Mouse (Mus musculus) cerebellum, adult 9-10 months (tissue): ENCODE results near the gene Tmigd3.

Experiments used
- DNase-seq: peaks from one replicate; pipeline ENCODE4 v3.0.0; 2022

The Tmigd3 gene

GRCm38 (mm10) chr3:105870558-105870957, at the start of gene Tmigd3, which contains the start of gene Adora3:
Tmigd3 (plus strand) TSS chr3:105870903.
Adora3 (plus strand) TSS chr3:105870858.
- no peak for DNase-seq

DNA sequence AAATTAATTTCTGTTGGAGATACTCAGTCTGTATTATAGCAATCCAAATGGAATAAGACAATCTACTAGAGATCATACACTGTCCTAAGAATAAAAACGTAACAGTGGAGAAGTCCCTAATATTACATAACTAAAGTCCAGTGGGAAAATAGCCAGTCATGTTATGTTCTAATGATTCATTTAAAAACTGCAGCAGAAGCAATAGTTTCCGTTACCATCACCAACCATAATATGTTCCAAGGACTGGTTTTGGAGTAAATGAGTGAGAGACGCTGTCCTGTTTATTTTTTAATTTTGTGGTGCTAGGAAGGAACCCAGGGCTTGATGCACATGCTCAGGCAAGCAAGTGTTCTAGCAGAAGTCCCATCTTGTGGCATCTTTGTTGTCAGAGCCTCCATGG, 49.2 kb upstream of the Tmigd3 start:
- DNase-seq = no peak

DNA sequence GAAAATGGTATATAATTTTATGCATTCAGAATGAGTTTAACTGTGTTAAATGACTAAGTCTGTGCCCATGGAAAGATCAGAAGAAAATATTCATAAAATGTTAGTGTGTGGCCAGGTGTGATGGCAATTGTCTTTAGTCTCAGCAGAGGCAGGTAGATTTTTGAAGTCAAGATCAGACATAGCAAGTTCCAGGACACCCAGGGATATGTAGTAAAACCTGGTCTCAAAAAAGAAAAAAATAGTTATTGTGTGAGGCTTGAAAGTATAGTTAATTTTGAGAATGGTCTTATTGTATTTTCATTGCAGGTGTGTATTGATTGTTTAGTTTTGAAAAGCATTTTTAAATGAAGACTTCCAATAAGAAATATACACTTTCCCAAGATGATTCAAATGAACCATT, 47.1 kb upstream of the Tmigd3 start:
- no peak for DNase-seq

GRCm38 (mm10) chr3:105824103-105824502, 46.6 kb upstream of the Tmigd3 start:
- no peak for DNase-seq

DNA sequence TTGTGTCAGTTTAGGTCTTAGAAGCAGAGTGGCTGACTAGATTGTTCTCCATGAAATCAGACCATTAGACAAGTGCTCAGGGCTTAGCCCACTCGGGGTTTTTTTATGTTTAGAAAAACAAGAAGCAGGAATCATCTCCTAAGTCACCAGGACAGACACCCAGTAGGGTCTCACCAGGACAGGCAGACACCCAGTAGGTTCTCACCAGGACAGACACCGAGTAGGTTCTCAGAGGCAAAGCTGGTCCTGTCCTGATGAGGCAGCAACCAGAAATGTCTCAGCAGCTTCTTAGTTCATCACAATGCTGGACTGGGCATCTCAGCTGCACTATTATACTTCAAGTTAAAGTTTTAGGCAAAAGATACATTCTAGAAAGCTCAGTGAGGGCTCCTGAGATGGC, 46.0 kb upstream of the Tmigd3 start:
- no peak for DNase-seq

DNA sequence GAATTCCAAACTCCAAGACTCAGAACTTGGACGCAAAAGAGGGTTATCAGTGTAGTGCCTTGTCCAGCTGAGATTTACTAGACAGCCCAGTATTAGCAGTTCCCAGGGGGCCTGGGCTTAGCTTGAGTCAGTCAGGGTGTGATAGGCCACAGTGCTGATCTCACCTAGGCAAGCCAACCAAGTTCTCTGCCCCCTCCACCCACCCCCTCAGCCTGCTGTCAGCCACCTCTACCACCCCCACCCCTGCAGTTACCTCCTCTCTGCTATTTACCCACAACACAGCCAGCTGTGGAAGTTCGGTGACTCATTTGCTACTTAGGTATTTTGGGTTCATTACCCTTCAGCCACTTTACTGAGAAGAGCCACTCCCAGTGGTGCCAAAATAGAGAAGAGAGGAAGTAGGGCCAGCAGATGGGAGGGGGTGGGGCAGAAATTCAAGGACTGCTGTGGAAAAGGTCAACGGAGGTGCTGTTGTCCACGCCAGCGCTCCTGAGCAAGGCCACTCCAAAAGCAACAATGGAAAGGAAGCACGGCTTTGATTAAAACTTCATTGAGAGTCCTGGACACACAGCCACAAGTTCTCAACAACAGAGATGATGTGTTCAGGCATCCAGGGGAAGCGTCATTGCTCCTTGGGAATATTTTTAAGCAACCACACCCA, 45.1 kb upstream of the Tmigd3 start:
- no peak for DNase-seq

GRCm38 (mm10) chr3:105831584-105831983, 39.1 kb upstream of the Tmigd3 start:
- DNase-seq = no peak

GRCm38 (mm10) chr3:105835875-105836274, 34.8 kb upstream of the Tmigd3 start:
- no peak for DNase-seq

- no peak for DNase-seq
Measured at GRCm38 (mm10) chr3:105836883-105837282, 33.8 kb upstream of the Tmigd3 start.

- DNase-seq = no peak
Measured at GRCm38 (mm10) chr3:105838655-105839054, 32.0 kb upstream of the Tmigd3 start.

- DNase-seq = no peak
Measured at GRCm38 (mm10) chr3:105839836-105840235, 30.9 kb upstream of the Tmigd3 start.

DNA sequence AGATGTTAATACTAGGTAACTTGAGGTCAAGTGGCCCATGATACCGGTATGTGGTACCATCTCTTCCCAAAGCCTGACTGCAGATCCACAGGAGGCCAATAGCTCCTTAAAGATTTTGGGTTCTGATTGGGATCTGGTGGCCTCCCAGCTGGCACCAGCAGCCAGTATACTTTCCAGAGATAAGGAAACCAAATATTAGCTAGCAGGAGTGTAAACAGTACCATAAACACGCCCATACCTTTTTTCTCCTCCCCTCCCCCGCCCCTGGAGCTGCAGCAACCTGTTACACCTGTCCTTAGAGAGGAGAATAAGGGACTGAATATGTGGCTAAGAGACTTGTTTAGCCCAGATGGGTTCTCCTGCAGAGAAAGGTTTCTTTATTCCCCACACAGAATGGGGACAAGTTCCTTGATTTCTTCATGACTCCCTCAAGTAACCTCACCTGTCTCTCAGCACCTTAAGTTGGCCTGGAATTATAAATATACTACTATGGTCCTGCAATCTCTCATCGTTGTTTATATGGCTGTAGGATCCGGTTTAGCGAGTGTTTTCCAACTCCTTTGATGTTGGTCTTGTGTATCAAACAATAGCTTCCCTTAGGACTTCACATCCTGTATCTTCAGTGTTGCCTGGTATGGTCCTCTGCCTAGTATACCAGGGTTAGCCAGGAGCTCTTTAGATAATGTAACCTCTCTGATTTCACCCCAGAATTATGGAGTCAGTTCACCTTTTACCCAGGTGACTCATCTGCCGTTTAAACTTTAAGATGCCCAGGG, 24.2 kb upstream of the Tmigd3 start:
- DNase-seq = no peak

DNA sequence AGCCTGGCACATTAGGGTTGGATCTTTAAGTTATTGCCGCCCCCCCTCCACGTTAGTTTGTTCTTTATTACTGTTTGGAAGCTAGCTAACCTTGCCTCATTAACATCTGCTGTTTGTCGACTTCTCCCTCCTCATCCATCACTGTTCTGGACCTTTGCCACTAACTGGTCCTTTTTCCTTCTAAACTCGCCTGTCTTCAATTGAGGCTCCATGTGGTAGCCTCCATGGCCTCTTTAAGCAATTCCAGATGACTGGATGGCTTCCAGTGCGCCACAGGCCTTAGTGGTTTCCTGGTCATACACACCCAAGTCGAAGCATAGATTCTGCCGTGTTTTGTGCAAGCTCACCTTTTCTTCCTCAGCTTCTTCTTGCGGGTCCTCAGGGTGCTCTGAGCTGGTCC, 16.9 kb upstream of the Tmigd3 start:
- no peak for DNase-seq

DNA sequence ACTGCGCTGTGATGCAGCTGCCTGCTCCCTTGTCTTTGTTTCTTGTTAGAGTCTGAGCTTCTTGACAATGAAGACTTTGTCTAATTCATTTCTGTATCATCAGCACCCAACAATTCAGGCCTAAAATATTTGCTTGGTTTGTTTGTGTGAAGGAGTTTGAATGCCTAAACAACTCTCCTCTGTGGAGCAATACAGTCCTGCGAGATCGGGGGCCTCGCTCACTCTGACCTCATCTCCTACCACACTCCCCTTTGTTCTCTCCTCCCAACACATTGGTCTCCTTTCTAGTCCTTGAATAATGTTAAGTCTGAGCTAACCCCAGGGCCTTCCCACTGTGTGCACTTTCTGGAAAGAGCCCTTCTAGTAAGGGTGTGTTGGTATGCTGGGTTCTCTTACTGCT, 15.9 kb upstream of the Tmigd3 start:
- DNase-seq = peak; percentile 6

- DNase-seq = no peak
Measured at GRCm38 (mm10) chr3:105857513-105857912, 13.2 kb upstream of the Tmigd3 start.

DNA sequence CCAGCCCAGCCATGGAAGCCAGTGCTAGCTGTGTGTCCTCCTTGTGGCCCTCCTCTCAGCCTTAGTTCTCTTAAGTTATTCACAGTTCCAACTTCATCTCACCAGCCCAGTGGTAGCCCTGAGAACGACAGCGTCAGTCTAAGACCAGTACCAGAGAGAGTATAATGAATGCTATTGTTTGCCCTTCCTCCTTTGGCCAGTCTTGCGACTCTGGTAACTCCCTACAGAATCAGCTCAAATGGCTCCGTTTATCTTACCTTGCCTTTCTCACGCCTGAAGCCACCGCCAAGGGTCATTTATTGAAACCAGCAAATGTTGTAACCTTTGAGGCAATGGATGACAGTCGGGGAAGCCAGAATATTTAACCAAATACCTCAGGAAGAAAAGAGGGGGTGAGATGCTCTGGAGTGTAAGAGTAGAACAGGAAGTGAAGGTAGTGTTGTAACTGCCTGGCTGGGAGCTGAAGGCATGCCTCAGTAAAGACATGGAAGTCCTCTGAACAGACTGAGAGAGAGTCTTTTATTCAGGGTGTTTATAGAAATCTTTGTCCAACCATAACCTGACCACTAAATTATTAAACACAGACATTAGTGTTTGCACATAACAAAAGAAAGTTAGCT, 8.8 kb upstream of the Tmigd3 start:
- no peak for DNase-seq

GRCm38 (mm10) chr3:105864123-105864522, 6.6 kb upstream of the Tmigd3 start:
- DNase-seq = no peak

- DNase-seq = no peak
Measured at GRCm38 (mm10) chr3:105865122-105865521, 5.6 kb upstream of the Tmigd3 start.

DNA sequence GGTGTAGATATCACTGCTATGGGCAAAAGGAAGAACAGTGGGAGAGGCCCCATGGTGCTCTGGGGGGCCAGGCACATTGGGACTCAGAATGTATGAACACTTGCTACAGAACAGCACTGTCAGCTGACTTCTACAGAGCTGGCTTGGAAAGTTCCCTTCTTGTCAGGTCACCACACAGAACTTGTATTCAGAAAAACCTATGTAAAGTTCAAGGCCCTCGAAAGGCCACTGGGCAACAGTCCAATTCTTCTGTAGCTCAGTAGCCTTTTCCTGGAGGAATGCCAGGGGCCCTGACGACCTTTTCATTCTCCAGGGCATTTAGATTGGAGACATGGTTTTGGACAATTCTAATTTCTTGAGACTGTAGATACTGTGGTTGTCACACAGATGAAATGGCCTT, 2.6 kb upstream of the Tmigd3 start:
- DNase-seq = no peak

DNA sequence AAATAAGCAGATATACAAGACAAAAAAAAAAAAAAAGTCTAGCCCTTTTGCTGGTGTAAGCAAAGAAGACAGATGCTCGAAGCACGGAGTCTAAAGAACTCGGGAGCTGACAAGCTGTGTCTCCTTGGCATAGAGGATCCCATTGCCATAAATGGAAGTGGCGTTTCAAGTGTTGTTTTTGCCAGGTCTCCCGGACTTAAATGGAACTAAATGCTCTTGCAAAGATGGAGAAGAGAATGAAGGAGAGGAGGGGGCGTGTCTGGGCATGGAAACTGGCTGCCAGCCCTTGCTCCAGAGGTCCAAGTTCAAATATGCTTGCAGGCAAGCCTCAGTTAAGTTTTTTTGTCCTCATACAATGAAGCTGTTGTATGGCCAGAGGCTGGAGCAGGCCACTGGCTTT, 1.3 kb downstream of the Tmigd3 start:
- DNase-seq = no peak

GRCm38 (mm10) chr3:105872579-105872978, 1.9 kb downstream of the Tmigd3 start:
- no peak for DNase-seq

DNA sequence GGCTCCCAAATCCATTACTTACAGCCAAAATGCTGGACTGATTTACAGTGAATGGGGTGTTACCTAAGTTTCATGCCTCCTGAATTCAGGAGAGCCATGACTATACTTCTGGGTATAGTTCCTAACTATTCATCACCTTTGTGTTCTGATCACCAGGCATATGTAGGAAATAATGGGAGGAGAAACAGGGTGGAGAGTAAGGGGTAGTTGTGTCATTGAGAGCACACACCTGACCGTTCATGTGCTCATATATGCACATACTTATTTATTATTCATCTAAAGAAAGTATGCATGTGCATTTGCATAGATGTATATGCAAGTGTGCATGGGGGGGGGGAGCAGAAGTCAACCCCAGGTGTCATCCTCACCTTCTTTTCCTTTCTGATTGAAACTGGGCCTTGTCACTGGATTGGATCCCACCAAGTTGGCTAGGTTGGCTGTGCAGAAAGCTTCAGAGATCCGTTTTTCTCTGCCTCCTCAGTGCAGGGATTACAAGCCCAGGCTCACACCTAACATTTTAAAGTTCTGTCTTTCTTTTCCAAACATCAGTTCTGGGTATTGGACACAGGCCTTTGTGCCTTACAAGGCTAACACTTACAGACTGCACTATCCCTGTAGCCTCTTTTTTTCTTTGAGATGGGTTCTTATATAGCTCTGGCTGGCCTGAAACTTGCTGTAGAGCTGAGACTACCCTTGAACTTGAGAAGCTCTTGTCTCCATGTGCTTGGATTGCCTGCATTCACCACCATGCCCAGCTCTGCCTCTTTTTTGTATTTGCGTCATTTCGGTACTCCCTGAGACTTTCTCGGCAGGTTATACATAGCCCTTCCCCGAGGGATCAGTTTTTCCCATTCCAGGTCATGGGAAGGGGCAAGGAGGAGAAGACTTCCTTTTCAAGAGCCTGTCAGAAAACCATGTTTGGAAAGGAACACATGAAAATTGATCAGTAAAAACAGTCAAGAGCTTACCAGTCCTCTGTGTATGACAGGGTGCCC, 3.0 kb downstream of the Tmigd3 start:
- DNase-seq = no peak

GRCm38 (mm10) chr3:105876022-105876421, 5.3 kb downstream of the Tmigd3 start:
- DNase-seq = no peak
